Mouse (Mus musculus) CH12.LX (cell line): Measurements from ENCODE around the gene Man1a. TPM values are rescaled to one million over a fixed set of nuclear protein-coding genes. Genes with fewer than 3 reads are reported as not detected.

Experiments
- DNase-seq: peaks from one replicate; pipeline ENCODE4 v3.0.0-alpha.2; 2013; ENCODE audit errors: extremely low read depth
- H3K27ac ChIP-seq: 2 replicates; pipeline ENCODE4 v1.5.1; 2012; ENCODE audit warnings: low read depth, mild to moderate bottlenecking, control low read depth, moderate library complexity; ENCODE audit not compliant: insufficient read depth
- H3K27me3 ChIP-seq: replicated peaks from 2 replicates; pipeline ENCODE3; 2012; ENCODE audit warnings: inconsistent platforms
- H3K36me3 ChIP-seq, 2 experiments: replicated peaks in 1 of 2; 2 replicates each; pipeline versions ENCODE3 to v1.6.1; 2012; ENCODE audit warnings: inconsistent platforms in 1 of 2, low read length in 1 of 2, mild to moderate bottlenecking in 1 of 2, mixed read lengths in 1 of 2, moderate library complexity in 1 of 2; ENCODE audit not compliant: control insufficient read depth in 1 of 2, insufficient read depth in 1 of 2
- H3K4me1 ChIP-seq, 2 experiments: 2 replicates each; pipeline ENCODE4 v1.6.1; 2012; ENCODE audit warnings: inconsistent platforms in 1 of 2, moderate library complexity in 1 of 2; ENCODE audit not compliant: insufficient read depth in 2 of 2, control insufficient read depth in 1 of 2
- H3K4me2 ChIP-seq: 2 replicates; pipeline ENCODE4 v1.6.1; 2012; ENCODE audit warnings: low read depth, mild to moderate bottlenecking, control low read depth; ENCODE audit not compliant: poor library complexity, insufficient read depth, severe bottlenecking
- H3K4me3 ChIP-seq, 3 experiments: fragments of 150-350 bp in 1 of 3; sonication (generic) in 1 of 3; replicated peaks in 1 of 3; 2 replicates each; pipeline versions ENCODE3 to v1.5.1; 2011 to 2012; ENCODE audit warnings: low read depth in 2 of 3, low read length in 2 of 3, mild to moderate bottlenecking in 2 of 3, moderate library complexity in 2 of 3, control low read depth in 1 of 3, improper control_type of control experiment in 1 of 3, inconsistent platforms in 1 of 3, mixed read lengths in 1 of 3; ENCODE audit not compliant: poor library complexity in 1 of 3
- H3K79me2 ChIP-seq: replicated peaks from 2 replicates; pipeline ENCODE4 v1.6.1; 2012; ENCODE audit warnings: mild to moderate bottlenecking, moderate library complexity; ENCODE audit not compliant: control insufficient read depth, poor library complexity, insufficient read depth, severe bottlenecking; ENCODE audit errors: extremely low read depth
- H3K9ac ChIP-seq: 2 replicates; pipeline ENCODE4 v1.6.1; 2012; ENCODE audit warnings: low read depth, mild to moderate bottlenecking, control low read depth, moderate library complexity; ENCODE audit not compliant: insufficient read depth
- H3K9me3 ChIP-seq: replicated peaks from 2 replicates; pipeline ENCODE3; 2012; ENCODE audit warnings: low read length, inconsistent platforms, mixed read lengths
- CHD2 ChIP-seq: IDR thresholded peaks from 2 replicates; pipeline ENCODE4 v1.6.1; 2011; ENCODE audit warnings: low read length, improper control_type of control experiment
- CTCF ChIP-seq, 2 experiments: IDR thresholded peaks in 1 of 2; conservative IDR thresholded peaks in 1 of 2; 2 replicates each; pipeline ENCODE4 v1.5.1; 2011 to 2012; ENCODE audit warnings: low read depth in 2 of 2, low read length in 2 of 2, improper control_type of control experiment in 1 of 2, inconsistent platforms in 1 of 2, mild to moderate bottlenecking in 1 of 2, moderate library complexity in 1 of 2
- ELF1 ChIP-seq: IDR thresholded peaks from 2 replicates; pipeline ENCODE4 v1.6.1; 2014; ENCODE audit warnings: low read depth, mild to moderate bottlenecking, inconsistent platforms, low read length, improper control_type of control experiment
- ETS1 ChIP-seq: conservative IDR thresholded peaks from 2 replicates; pipeline ENCODE4 v1.6.1; 2012; ENCODE audit warnings: low read depth, mild to moderate bottlenecking, inconsistent platforms, low read length, improper control_type of control experiment, moderate library complexity
- HCFC1 ChIP-seq: IDR thresholded peaks from 2 replicates; pipeline ENCODE4 v1.6.1; 2012; ENCODE audit warnings: low read depth, mild to moderate bottlenecking, inconsistent platforms, low read length, improper control_type of control experiment
- IRF4 ChIP-seq: IDR thresholded peaks from 2 replicates; pipeline ENCODE4 v1.6.1; 2014; ENCODE audit warnings: low read depth, mild to moderate bottlenecking, inconsistent platforms, low read length, improper control_type of control experiment
- JUN ChIP-seq: IDR thresholded peaks from 2 replicates; pipeline ENCODE4 v1.6.1; 2011; ENCODE audit warnings: low read depth, mild to moderate bottlenecking, low read length, improper control_type of control experiment, moderate library complexity; ENCODE audit not compliant: insufficient read depth
- JUND ChIP-seq: conservative IDR thresholded peaks from 2 replicates; pipeline ENCODE4 v1.6.1; 2011; ENCODE audit warnings: low read depth, low read length, improper control_type of control experiment
- KAT2A ChIP-seq: IDR thresholded peaks from 2 replicates; pipeline ENCODE4 v1.6.1; 2012; ENCODE audit warnings: low read length, improper control_type of control experiment, inconsistent platforms; ENCODE audit not compliant: insufficient replicate concordance
- MAX ChIP-seq: IDR thresholded peaks from 2 replicates; pipeline ENCODE4 v1.6.1; 2011; ENCODE audit warnings: low read length, improper control_type of control experiment
- MEF2A ChIP-seq: IDR thresholded peaks from 2 replicates; pipeline ENCODE4 v1.6.1; 2014; ENCODE audit warnings: low read depth, mild to moderate bottlenecking, inconsistent platforms, low read length, improper control_type of control experiment, borderline replicate concordance
- MXI1 ChIP-seq: IDR thresholded peaks from 2 replicates; pipeline ENCODE4 v1.6.1; 2011; ENCODE audit warnings: mild to moderate bottlenecking, low read depth, low read length, improper control_type of control experiment
- MYC ChIP-seq: IDR thresholded peaks from 2 replicates; pipeline ENCODE4 v1.6.1; 2011; ENCODE audit warnings: low read depth, mild to moderate bottlenecking, improper control_type of control experiment, low read length
- NELFE ChIP-seq: IDR thresholded peaks from 2 replicates; pipeline ENCODE4 v1.6.1; 2011; ENCODE audit warnings: low read depth, low read length, improper control_type of control experiment
- PAX5 ChIP-seq: IDR thresholded peaks from 2 replicates; pipeline ENCODE4 v1.6.1; 2012; ENCODE audit warnings: low read length, inconsistent platforms, mixed read lengths
- POLR2A ChIP-seq: IDR thresholded peaks from 2 replicates; pipeline ENCODE4 v1.6.1; 2011; ENCODE audit warnings: low read depth, mild to moderate bottlenecking, improper control_type of control experiment, low read length
- RAD21 ChIP-seq: IDR thresholded peaks from 2 replicates; pipeline ENCODE4 v1.6.1; 2011; ENCODE audit warnings: low read depth, mild to moderate bottlenecking, low read length, improper control_type of control experiment, moderate library complexity
- TCF12 ChIP-seq: IDR thresholded peaks from 2 replicates; pipeline ENCODE4 v1.6.1; 2014; ENCODE audit warnings: low read depth, mild to moderate bottlenecking, inconsistent platforms, low read length, improper control_type of control experiment
- UBTF ChIP-seq: IDR thresholded peaks from 2 replicates; pipeline ENCODE4 v1.6.1; 2012; ENCODE audit warnings: low read depth, mild to moderate bottlenecking, inconsistent platforms, low read length, improper control_type of control experiment, moderate library complexity
- USF1 ChIP-seq: IDR thresholded peaks from 2 replicates; pipeline ENCODE4 v1.6.1; 2014; ENCODE audit warnings: low read depth, mild to moderate bottlenecking, inconsistent platforms, low read length, improper control_type of control experiment
- USF2 ChIP-seq: conservative IDR thresholded peaks from 2 replicates; pipeline ENCODE4 v1.6.1; 2011; ENCODE audit warnings: low read depth, low read length, improper control_type of control experiment
- ZC3H11A ChIP-seq: IDR thresholded peaks from 2 replicates; pipeline ENCODE4 v1.6.1; 2012; ENCODE audit warnings: low read depth, mild to moderate bottlenecking, inconsistent platforms, low read length, improper control_type of control experiment
- ZKSCAN1 ChIP-seq: IDR thresholded peaks from 2 replicates; pipeline ENCODE4 v1.6.1; 2012; ENCODE audit warnings: low read depth, inconsistent platforms, low read length, improper control_type of control experiment, borderline replicate concordance
- ZNF384 ChIP-seq: IDR thresholded peaks from 2 replicates; pipeline ENCODE4 v1.6.1; 2012; ENCODE audit warnings: low read depth, low read length, improper control_type of control experiment, inconsistent platforms
- dilution Hi-C: fragments of 300-500 bp; cut with MboI; formaldehyde crosslinking; loops from 2 replicates; pipeline ENCODE4 v1.14.3; 2020; ENCODE audit warnings: low sequenced_read_pairs; ENCODE audit not compliant: extremely low pct_unique_long_range_greater_than_20kb, extremely low pct_ligation_motif_present
- in situ Hi-C: fragments of 300-500 bp; cut with MboI; formaldehyde crosslinking; loops from 3 replicates; pipeline ENCODE4 v1.14.3; 2019; ENCODE audit warnings: low sequenced_read_pairs, low pct_ligation_motif_present, low pct_unique_long_range_greater_than_20kb, mixed read lengths
- polyA plus RNA-seq: library from polyadenylated mRNA; unstranded; fragments of >175 nt; gene quantifications from 2 replicates; pipeline ENCODE4 v1.2.1, GENCODE M21; 2012; ENCODE audit warnings: low read depth; ENCODE audit not compliant: insufficient read length
- total RNA-seq, 2 experiments: library from RNA; depleted of rRNA; stranded (reverse); fragments of 300-350 nt in 1 of 2; fragments of >200 nt in 1 of 2; gene quantifications; 2 replicates each; pipeline ENCODE4 v1.2.3; 2012 to 2014

Man1a gene
- total and polyA plus RNA-seq, 3 experiments = 104 to 211 (median 191) TPM

GRCm38 (mm10) chr10:53886475-53886874 lies 189.9 kb downstream of the Man1a start:
- H3K4me1 ChIP-seq = peaks cover 0 to 2% of the 10 kb centered on the region in 2 experiments; a peak in 1 of 4 replicates
- H3K27me3 ChIP-seq = no peaks in the 10 kb centered on the region
- no peak overlapping the region for H3K27ac ChIP-seq
- no peaks in the 10 kb centered on the region for H3K79me2 ChIP-seq
- no peak overlapping the region for H3K9ac ChIP-seq
- dilution Hi-C loops (no loop called here), in situ Hi-C loops (no loop called here)
- no peaks in the 10 kb centered on the region for H3K36me3 ChIP-seq
- H3K9me3 ChIP-seq = no peaks in the 10 kb centered on the region
- H3K4me3 ChIP-seq = no peak overlapping the region
- no peak for TF ChIP-seq KAT2A
- DNase-seq = no peak
- H3K4me2 ChIP-seq = no peak overlapping the region

- Histone ChIP-seq H3K79me2 (no peaks in the 10 kb centered on the region), H3K9me3 (no peaks in the 10 kb centered on the region), H3K4me2 (no peak overlapping the region), H3K36me3 (no peaks in the 10 kb centered on the region), H3K27me3 (no peaks in the 10 kb centered on the region), H3K9ac (no peak overlapping the region), H3K27ac (no peak overlapping the region), H3K4me3 (no peak overlapping the region), H3K4me1 (peaks cover 3 to 10% of the 10 kb centered on the region in 2 experiments; a peak in 2 of 4 replicates)
- TF ChIP-seq IRF4 (no peak), TCF12 (no peak), ELF1 (no peak), PAX5 (no peak), MEF2A (no peak), JUND (no peak), POLR2A (no peak), KAT2A (no peak), CHD2 (no peak), CTCF (conservative IDR thresholded peaks at IDR 0.05 in 1 of 2, IDR thresholded peaks at IDR 0.05 in 1 of 2; ENCODE audit: low read depth in 2 of 2, low read length in 2 of 2) (no peak), USF1 (no peak), MYC (no peak), MAX (no peak), UBTF (no peak), ZNF384 (no peak)
- dilution Hi-C loops (no loop called here), in situ Hi-C loops (no loop called here)
- no peak for DNase-seq
Observed at GRCm38 (mm10) chr10:53881310-53881709, 195.1 kb downstream of the Man1a start.

GRCm38 (mm10) chr10:53875896-53876295 lies 200.5 kb downstream of the Man1a start:
- Histone ChIP-seq H3K79me2 (no peaks in the 10 kb centered on the region), H3K27me3 (no peaks in the 10 kb centered on the region), H3K4me1 (peaks cover 5 to 17% of the 10 kb centered on the region in 2 experiments; a peak in 2 of 4 replicates), H3K4me2 (no peak overlapping the region), H3K4me3 (no peak overlapping the region), H3K27ac (no peak overlapping the region), H3K9ac (no peak overlapping the region), H3K36me3 (no peaks in the 10 kb centered on the region), H3K9me3 (peaks cover 4% of the 10 kb centered on the region)
- dilution Hi-C loops = no loop called here
- no peak for TF ChIP-seq RAD21
- no peak for TF ChIP-seq JUND
- no peak for TF ChIP-seq ELF1
- no peak for TF ChIP-seq ZC3H11A
- no peak for TF ChIP-seq HCFC1
- TF ChIP-seq CTCF (conservative IDR thresholded peaks at IDR 0.05 in 1 of 2, IDR thresholded peaks at IDR 0.05 in 1 of 2; ENCODE audit: low read depth in 2 of 2, low read length in 2 of 2) = no peak
- TF ChIP-seq ETS1 = no peak
- TF ChIP-seq MAX = no peak
- no peak for TF ChIP-seq NELFE
- no peak for TF ChIP-seq UBTF
- TF ChIP-seq JUN = no peak
- no peak for TF ChIP-seq TCF12
- TF ChIP-seq CHD2 = no peak
- TF ChIP-seq USF2 = no peak
- TF ChIP-seq ZKSCAN1 = no peak
- TF ChIP-seq MXI1 = no peak
- TF ChIP-seq MEF2A = no peak
- in situ Hi-C loops = no loop called here
- DNase-seq = no peak
